Mouse (Mus musculus) cortical plate, adult 2 months (tissue): ENCODE data around the gene Lpin2. TPM values are rescaled to one million over a fixed set of nuclear protein-coding genes. Genes with fewer than 3 reads are reported as not detected.

Source experiments
- H3K27ac ChIP-seq: fragments of 200-500 bp; 2 replicates; pipeline ENCODE4 v1.5.1; 2012; ENCODE audit warnings: low read length, control low read depth, inconsistent platforms; ENCODE audit not compliant: insufficient read depth
- H3K4me1 ChIP-seq: fragments of 200-500 bp; 2 replicates; pipeline ENCODE4 v1.6.1; 2011; ENCODE audit warnings: low read length; ENCODE audit not compliant: control insufficient read depth, insufficient read depth
- H3K4me3 ChIP-seq: fragments of 200-500 bp; 2 replicates; pipeline ENCODE4 v1.5.1; 2011; ENCODE audit warnings: mild to moderate bottlenecking, low read length, control low read depth; ENCODE audit not compliant: insufficient read depth
- CTCF ChIP-seq: fragments of 200-500 bp; IDR thresholded peaks from 2 replicates; pipeline ENCODE4 v1.5.1; 2011; ENCODE audit warnings: mild to moderate bottlenecking, control low read depth, low read length; ENCODE audit not compliant: insufficient read depth; ENCODE audit errors: extremely low read depth
- POLR2A ChIP-seq: fragments of 200-500 bp; IDR thresholded peaks from 2 replicates; pipeline ENCODE4 v1.6.1; 2011; ENCODE audit warnings: mild to moderate bottlenecking, low read length, control low read depth; ENCODE audit not compliant: insufficient read depth; ENCODE audit errors: extremely low read depth
- polyA plus RNA-seq: library from polyadenylated mRNA; depleted of rRNA; stranded (reverse); fragments of >200 nt; gene quantifications from 2 replicates; pipeline ENCODE4 v1.2.3, GENCODE M21; 2012

Gene Lpin2
- polyA plus RNA-seq, 1 experiment = 33.9 TPM

DNA sequence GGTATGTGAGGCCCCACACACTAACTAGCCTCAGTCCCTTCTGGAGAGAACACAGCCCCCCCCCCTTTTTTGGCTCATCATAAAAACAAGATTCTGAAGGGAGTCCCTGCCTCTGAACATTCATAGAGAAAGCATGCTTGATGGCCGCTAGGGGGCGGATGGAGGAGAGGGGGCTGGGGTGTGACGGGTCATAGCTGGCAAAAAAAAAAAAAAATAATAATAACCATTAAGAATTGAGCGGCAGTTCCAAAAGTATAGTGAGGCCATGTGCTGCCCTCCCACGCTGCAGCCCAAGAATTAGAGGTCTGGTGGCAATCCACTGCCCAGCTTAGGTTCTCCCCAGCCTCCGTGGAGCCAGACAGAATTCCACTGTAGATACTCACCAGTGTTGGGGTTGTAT is 72.4 kb downstream of the Lpin2 start:
- Histone ChIP-seq H3K4me3 (no peak overlapping the region), H3K27ac (no peak overlapping the region), H3K4me1 (peaks cover 2% of the 10 kb centered on the region; the same call in 1 of the 2 replicates)
- TF ChIP-seq CTCF (peak; percentile 28; the same call in 1 of the 2 replicates), POLR2A (no peak)

DNA sequence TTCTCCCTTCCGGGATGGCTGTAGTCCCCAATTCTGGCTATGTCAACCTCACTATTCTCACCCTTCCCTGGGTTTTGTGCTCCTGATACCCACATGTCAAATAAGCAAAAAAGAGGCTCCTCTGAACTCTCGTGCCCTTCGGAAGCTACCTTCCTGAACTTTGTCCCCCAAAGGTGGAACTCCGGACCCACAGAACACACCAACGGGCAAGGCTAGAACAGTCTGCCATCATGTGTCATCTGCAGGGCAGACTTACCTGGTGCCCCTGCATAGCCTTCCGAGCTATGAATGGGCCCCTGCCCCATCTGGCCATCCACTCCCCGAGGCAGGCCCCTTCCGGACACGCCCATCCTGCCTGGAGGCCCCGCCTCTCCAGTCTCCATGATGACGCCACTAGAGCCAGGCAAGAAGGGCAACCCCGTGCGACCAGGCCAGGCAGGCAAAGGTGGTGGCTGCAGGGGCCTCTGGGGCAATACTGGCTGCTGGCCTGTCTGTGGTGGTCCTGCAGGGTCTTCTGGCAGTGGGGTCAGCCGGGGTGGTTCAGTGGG is 73.8 kb downstream of the Lpin2 start:
- TF ChIP-seq POLR2A (no peak), CTCF (no peak)

DNA sequence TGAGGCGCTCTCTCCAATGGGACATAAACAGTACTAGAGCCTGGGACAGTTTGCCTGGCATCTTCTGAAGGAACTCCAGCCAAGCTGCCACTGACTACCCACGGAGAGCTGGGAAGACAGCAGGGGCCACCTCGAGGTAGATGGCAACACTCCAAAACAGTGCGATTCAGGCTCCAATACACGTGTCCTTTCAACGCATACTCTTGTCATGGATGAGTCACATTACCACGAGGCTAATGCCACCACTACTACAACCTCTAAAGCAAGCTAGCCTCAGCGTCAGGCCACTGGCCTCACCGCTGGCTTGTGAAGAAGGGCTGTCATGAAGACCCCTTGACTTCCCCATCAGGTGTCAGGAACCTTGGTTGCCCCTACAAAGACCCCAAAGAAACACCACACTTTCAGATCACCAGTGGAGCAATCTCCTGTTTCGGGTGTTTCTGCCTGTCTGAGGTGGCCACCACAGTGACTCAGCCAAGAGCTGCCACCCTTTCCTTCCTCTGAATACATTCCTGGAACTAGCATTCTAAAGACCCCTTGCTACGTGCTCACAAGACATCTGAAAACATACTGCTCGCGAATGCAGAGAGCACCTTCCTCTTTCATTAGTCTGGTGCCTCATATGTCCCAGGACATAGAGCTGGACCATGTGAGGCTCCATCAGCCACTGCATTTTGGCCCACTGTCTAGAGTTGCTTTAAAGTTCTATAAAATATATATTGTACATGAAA is 74.6 kb downstream of the Lpin2 start:
- Histone ChIP-seq H3K27ac (no peak overlapping the region), H3K4me3 (no peak overlapping the region), H3K4me1 (no peaks in the 10 kb centered on the region)
- TF ChIP-seq POLR2A (no peak), CTCF (no peak)

More for the DNA sequence above, 73.8 kb downstream of the Lpin2 start:
- H3K27ac ChIP-seq = no peak overlapping the region
- H3K4me1 ChIP-seq = peaks cover 2% of the 10 kb centered on the region; the same call in 1 of the 2 replicates
- H3K4me3 ChIP-seq = no peak overlapping the region

DNA sequence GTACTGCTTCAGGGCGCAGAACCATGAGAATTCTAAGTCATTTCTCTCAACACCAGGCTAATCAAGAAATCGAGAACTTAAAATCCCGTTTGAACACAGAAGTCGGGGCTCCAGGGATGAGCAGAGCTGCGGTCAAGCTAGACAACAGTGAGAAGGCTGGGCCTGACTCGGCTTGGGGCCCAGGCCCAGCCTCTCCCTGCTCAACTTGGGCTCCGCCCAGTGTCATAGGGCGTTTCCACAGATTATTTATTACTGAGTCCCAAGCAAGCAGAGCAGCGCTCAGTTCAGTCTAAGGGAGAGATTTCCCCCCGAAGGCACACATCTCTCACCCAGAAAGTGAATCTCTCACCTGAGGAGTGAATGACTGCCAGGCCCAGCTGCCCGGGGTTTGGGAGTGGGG is 77.4 kb downstream of the Lpin2 start:
- Histone ChIP-seq H3K27ac (no peak overlapping the region), H3K4me3 (no peak overlapping the region), H3K4me1 (no peaks in the 10 kb centered on the region)
- TF ChIP-seq CTCF (no peak), POLR2A (no peak)

DNA sequence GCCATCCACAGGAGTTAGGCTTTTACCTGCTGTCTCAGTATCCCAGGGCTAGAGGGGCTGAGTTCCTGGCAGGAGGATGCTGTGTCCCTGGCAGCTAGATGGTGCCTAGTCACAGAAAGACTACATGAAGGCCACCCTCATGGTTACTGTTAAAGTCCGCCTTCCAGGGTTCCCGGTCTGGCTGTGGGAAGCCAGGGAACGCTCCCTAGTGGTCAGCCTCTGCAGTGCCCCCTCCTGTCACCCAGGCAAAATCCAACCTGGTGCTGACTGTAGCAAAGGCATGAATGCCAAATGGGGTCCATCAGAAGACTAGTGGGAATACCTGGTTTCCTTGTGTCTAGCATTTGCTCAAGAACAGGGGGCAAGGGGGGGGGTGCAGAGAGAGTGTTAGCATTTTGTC is 78.3 kb downstream of the Lpin2 start:
- no peak overlapping the region for H3K4me3 ChIP-seq
- TF ChIP-seq POLR2A = no peak
- TF ChIP-seq CTCF = no peak
- H3K27ac ChIP-seq = no peak overlapping the region
- no peaks in the 10 kb centered on the region for H3K4me1 ChIP-seq

DNA sequence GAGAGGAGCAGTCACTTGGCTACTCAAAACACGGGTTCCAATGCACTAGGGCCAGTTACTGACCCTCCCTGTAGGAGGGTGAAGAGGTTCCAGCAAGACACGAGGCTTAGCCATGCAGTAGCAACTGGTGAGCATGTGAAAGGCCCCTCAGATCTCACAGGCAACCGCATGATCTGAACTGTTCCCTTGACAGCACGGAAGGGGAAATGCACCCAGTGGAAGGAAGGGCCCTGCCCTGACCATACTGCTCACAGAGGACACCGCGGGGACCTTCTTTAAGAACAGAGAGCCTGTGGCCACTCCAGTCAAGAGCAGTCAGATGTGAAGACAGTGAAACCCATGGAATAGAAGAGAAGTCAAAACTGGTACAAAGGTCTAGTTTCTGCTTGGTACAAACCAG is 80.8 kb downstream of the Lpin2 start:
- TF ChIP-seq POLR2A (no peak), CTCF (no peak)

DNA sequence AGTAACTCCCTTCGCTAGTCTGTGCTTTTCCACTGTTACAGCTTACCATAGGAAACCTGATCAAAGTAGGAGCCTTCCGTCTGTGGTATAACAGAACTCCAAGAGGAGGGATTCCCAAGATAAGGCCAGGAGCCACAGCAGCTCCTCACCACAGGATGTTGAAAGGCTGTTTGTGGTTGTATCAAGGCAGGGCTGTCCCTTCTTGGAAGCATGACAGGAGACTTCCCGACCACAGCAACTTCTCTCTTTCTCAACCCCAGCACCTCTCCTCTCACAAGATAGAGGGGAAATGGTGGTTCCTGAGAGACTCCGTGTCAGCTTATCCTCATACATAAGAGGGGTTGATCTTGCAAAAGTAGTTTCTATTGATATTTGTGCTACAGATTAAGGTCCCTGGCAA is 82.4 kb downstream of the Lpin2 start:
- TF ChIP-seq POLR2A = no peak
- TF ChIP-seq CTCF = no peak
- no peaks in the 10 kb centered on the region for H3K4me1 ChIP-seq
- no peak overlapping the region for H3K4me3 ChIP-seq
- no peak overlapping the region for H3K27ac ChIP-seq

More for the DNA sequence above, 80.8 kb downstream of the Lpin2 start:
- no peak overlapping the region for H3K27ac ChIP-seq
- H3K4me3 ChIP-seq = no peak overlapping the region
- no peaks in the 10 kb centered on the region for H3K4me1 ChIP-seq

DNA sequence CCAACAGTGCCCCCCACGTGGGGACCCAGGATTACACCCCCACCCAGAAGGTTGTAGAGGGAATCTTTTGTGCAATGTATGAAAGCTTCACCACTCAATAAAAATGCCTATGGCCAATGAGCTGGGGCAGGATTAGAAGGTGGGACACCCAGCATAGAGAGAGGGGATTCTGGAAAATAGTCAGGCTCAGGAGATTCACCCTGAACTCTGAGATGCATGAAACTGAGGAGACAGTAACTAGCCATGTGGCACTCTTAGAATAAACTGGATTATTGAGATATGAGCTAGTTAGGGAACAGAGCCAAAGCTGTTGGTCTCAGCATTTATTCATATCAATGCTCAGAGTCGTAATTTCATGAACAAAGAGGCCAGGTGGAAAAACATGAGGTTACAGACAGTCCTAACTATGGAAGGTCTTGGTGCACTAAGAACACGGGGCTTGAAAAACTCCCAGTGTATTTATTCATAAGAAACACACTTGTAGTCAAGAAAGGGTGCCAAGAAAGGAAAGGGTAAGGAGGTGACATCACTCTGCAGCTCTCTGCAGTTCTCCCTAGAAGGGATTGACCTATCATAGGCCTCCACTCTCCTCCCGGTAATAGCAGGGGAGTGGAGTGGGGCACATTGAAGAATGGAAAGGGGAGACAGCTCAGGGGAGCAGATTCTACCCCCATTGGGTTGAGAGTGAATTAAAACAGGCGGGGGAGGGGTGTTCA is 83.1 kb downstream of the Lpin2 start:
- Histone ChIP-seq H3K4me1 (no peaks in the 10 kb centered on the region), H3K4me3 (no peak overlapping the region), H3K27ac (no peak overlapping the region)
- TF ChIP-seq POLR2A (no peak), CTCF (no peak)

DNA sequence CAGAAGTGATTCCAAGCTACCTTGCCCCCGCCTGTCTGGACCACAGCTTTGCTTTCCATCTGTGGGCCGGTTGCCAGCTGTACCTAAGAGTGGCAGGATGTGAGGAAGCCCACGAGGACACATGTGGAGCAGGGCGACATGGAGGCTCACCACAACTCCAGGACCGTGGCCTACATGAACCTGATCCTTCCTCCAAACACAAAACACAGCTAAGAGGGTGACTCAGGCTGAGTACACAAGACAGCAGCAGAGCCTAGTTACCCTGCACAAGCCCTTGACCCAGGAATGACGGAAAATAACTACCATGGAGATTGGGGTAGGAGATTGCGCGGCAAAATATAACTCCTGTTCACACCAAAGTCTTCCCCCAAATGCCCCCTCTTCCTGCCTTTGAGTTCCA is 85.0 kb downstream of the Lpin2 start:
- Histone ChIP-seq H3K4me3 (no peak overlapping the region), H3K27ac (no peak overlapping the region), H3K4me1 (no peaks in the 10 kb centered on the region)
- TF ChIP-seq CTCF (no peak), POLR2A (no peak)

DNA sequence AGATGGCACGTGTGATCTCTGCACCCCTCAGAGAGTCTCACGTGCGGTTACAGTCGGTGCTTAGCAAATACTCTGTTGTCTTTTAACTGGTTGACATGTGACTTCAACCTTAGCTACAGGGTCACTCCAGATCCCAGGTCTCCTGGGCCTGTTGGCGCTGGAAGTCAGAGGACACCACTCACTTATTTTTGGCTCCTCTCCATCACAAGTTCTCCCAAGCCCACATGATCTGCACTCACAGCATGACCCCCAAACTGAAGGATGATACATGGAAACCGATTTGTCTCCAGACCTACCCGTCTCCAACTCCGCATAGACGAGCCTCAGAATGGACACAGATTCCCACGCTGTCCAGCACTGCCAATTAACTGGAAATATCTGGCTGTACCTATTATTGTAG is 85.8 kb downstream of the Lpin2 start:
- Histone ChIP-seq H3K4me1 (no peaks in the 10 kb centered on the region), H3K4me3 (no peak overlapping the region), H3K27ac (no peak overlapping the region)
- TF ChIP-seq CTCF (no peak), POLR2A (no peak)

DNA sequence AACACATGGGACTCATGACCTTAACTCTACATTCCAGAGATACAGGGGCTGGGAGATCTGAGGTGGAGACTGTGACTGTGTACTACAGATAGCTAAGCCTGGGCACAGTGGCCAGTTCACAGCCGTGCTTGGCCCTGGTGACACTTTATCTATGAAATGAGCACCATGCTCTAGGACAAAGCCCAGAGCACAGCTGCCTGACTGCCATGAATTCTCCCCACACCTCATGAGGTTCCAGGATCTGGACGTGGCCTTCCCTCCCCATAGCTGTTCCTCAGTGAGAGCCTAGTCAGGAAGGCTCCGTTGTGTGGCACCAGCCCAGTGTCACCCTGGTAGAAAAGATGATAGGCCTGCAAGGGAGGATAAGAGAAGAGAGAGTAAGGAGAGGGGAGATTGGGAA is 86.2 kb downstream of the Lpin2 start:
- H3K27ac ChIP-seq = no peak overlapping the region
- TF ChIP-seq CTCF = no peak
- TF ChIP-seq POLR2A = no peak
- H3K4me3 ChIP-seq = no peak overlapping the region
- no peaks in the 10 kb centered on the region for H3K4me1 ChIP-seq
